Mouse (Mus musculus): ENCODE data around the gene Ap4s1. TPM values are rescaled to one million over a fixed set of nuclear protein-coding genes. Genes with fewer than 3 reads are reported as not detected.

Gene Ap4s1
- polyA plus RNA-seq, 1 experiment from 2014 or later: 37.8 TPM

DNA sequence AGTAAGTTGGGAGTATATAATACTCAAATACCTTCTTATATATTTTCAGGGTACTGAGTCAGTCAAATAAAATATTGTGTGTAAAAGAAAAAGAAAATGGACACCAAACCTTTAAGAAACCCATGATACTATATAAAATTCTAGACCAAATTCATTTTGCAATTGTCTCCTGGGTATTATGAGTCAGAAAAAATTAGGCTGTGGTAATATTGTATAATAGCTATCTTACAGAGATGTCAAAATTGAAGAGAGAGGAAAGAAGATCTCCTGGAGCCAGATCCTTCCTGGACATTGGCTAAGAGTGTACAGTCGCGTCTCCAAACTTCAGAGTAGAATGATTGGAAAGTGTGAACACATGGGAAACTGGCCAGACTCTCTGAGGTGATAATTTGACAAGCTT, 5.3 kb downstream of the Ap4s1 start:
- H3K4me3 ChIP-seq (ENCODE audit: low read depth, low read length): no peak overlapping the region
- no peak overlapping the region for H3K4me2 ChIP-seq (ENCODE audit: low read depth, severe bottlenecking)
- H3K4me1 ChIP-seq (ENCODE audit: control insufficient read depth, insufficient read depth, low read length): no peaks in the 10 kb centered on the region
- no peak for ATAC-seq (ENCODE audit: insufficient number of reproducible peaks, low FRiP score, low TSS enrichment, low read depth)
- H3K27me3 ChIP-seq (ENCODE audit: control insufficient read depth, insufficient read depth, low read length): no peaks in the 10 kb centered on the region
- DNase-seq (ENCODE audit: low spot score): no peak
- H3K27ac ChIP-seq (replicated peaks; ENCODE audit: low read depth, low read length): no peak overlapping the region
- no peaks in the 10 kb centered on the region for H3K36me3 ChIP-seq (ENCODE audit: control insufficient read depth, insufficient read depth, low read length)
- WGBS: 91% methylated on average over 2 of the region's 2 CpGs
- H3K9ac ChIP-seq (ENCODE audit: low read length): no peak overlapping the region
- H3K9me3 ChIP-seq (ENCODE audit: control insufficient read depth, low read length): no peaks in the 10 kb centered on the region

- ATAC-seq (ENCODE audit: insufficient number of reproducible peaks, low FRiP score, low TSS enrichment, low read depth): no peak
- no peak overlapping the region for H3K4me3 ChIP-seq (ENCODE audit: low read depth, low read length)
Measured at GRCm38 (mm10) chr12:51699623-51700393, 9.0 kb downstream of the Ap4s1 start.

DNA sequence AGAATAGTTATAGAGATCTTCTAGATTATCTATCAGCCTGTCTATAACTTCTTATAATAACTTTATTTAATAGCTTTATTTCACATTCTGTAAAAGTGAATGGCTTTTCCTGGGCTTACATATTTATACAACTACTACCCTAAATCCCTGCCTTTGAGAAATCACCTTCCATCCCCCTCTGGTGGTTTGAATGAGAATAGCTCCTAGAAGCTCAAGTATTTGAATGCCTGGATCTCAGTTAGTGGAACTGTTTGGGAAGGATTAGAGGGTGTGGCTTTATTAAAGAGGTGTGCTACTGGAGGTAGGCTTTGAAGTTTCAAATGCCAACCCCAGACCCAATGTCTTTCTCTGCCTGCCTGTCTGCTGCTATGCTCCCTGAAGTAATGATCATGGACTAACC, 10.9 kb downstream of the Ap4s1 start:
- no peak overlapping the region for H3K9ac ChIP-seq (ENCODE audit: low read length)
- no peak for DNase-seq (ENCODE audit: low spot score)
- H3K27me3 ChIP-seq (ENCODE audit: control insufficient read depth, insufficient read depth, low read length): no peaks in the 10 kb centered on the region
- H3K4me3 ChIP-seq (ENCODE audit: low read depth, low read length): no peak overlapping the region
- H3K9me3 ChIP-seq (ENCODE audit: control insufficient read depth, low read length): no peaks in the 10 kb centered on the region
- ATAC-seq (ENCODE audit: insufficient number of reproducible peaks, low FRiP score, low TSS enrichment, low read depth): no peak
- H3K27ac ChIP-seq (replicated peaks; ENCODE audit: low read depth, low read length): no peak overlapping the region
- no peak overlapping the region for H3K4me2 ChIP-seq (ENCODE audit: low read depth, severe bottlenecking)
- peaks cover 4% of the 10 kb centered on the region; the same call in 1 of the 2 replicates for H3K4me1 ChIP-seq (ENCODE audit: control insufficient read depth, insufficient read depth, low read length)
- H3K36me3 ChIP-seq (ENCODE audit: control insufficient read depth, insufficient read depth, low read length): no peaks in the 10 kb centered on the region

More at GRCm38 (mm10) chr12:51699623-51700393, 9.0 kb downstream of the Ap4s1 start:
- H3K4me1 ChIP-seq (ENCODE audit: control insufficient read depth, insufficient read depth, low read length): peaks cover 4% of the 10 kb centered on the region; the same call in 1 of the 2 replicates
- no peak overlapping the region for H3K9ac ChIP-seq (ENCODE audit: low read length)
- WGBS: 55% methylated on average over 8 of the region's 8 CpGs
- no peak overlapping the region for H3K27ac ChIP-seq (replicated peaks; ENCODE audit: low read depth, low read length)
- H3K4me2 ChIP-seq (ENCODE audit: low read depth, severe bottlenecking): no peak overlapping the region
- H3K36me3 ChIP-seq (ENCODE audit: control insufficient read depth, insufficient read depth, low read length): no peaks in the 10 kb centered on the region
- H3K9me3 ChIP-seq (ENCODE audit: control insufficient read depth, low read length): no peaks in the 10 kb centered on the region
- no peaks in the 10 kb centered on the region for H3K27me3 ChIP-seq (ENCODE audit: control insufficient read depth, insufficient read depth, low read length)
- DNase-seq (ENCODE audit: low spot score): no peak

DNA sequence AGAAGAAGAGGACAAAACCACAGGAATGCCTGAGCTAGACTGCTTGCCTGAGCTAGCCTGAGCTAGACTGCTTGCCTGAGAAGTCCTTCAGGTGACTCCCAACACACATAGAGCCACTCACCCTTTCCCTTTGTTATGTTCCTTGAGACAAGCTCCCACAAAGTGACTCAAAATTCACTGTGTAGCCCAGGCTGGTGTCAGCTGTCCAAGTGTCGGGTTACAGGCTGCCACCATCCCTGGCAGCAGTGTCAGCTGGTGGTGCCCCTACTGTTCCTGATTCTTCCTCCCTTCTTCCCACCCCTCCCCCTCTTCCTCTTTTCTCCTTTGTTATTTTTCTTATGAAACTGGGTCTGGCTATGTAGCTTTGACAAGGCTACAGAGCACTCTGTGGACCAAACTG, 13.0 kb downstream of the Ap4s1 start:
- H3K9ac ChIP-seq (ENCODE audit: low read length): no peak overlapping the region
- no peaks in the 10 kb centered on the region for H3K27me3 ChIP-seq (ENCODE audit: control insufficient read depth, insufficient read depth, low read length)
- H3K4me2 ChIP-seq (ENCODE audit: low read depth, severe bottlenecking): no peak overlapping the region
- H3K4me3 ChIP-seq (ENCODE audit: low read depth, low read length): no peak overlapping the region
- WGBS: 18% methylated on average over 1 of the region's 1 CpGs
- no peak for DNase-seq (ENCODE audit: low spot score)
- ATAC-seq (ENCODE audit: insufficient number of reproducible peaks, low FRiP score, low TSS enrichment, low read depth): no peak
- H3K9me3 ChIP-seq (ENCODE audit: control insufficient read depth, low read length): no peaks in the 10 kb centered on the region
- H3K4me1 ChIP-seq (ENCODE audit: control insufficient read depth, insufficient read depth, low read length): peaks cover 4% of the 10 kb centered on the region; the same call in 1 of the 2 replicates
- no peaks in the 10 kb centered on the region for H3K36me3 ChIP-seq (ENCODE audit: control insufficient read depth, insufficient read depth, low read length)
- H3K27ac ChIP-seq (replicated peaks; ENCODE audit: low read depth, low read length): no peak overlapping the region

- no peak for ATAC-seq (ENCODE audit: insufficient number of reproducible peaks, low FRiP score, low TSS enrichment, low read depth)
- no peaks in the 10 kb centered on the region for H3K36me3 ChIP-seq (ENCODE audit: control insufficient read depth, insufficient read depth, low read length)
- H3K27me3 ChIP-seq (ENCODE audit: control insufficient read depth, insufficient read depth, low read length): no peaks in the 10 kb centered on the region
- no peaks in the 10 kb centered on the region for H3K9me3 ChIP-seq (ENCODE audit: control insufficient read depth, low read length)
- no peak overlapping the region for H3K4me3 ChIP-seq (ENCODE audit: low read depth, low read length)
- no peak overlapping the region for H3K4me2 ChIP-seq (ENCODE audit: low read depth, severe bottlenecking)
- peaks cover 4% of the 10 kb centered on the region; the same call in 1 of the 2 replicates for H3K4me1 ChIP-seq (ENCODE audit: control insufficient read depth, insufficient read depth, low read length)
- DNase-seq (ENCODE audit: low spot score): no peak
- H3K27ac ChIP-seq (replicated peaks; ENCODE audit: low read depth, low read length): no peak overlapping the region
- WGBS: 77% methylated on average over 7 of the region's 7 CpGs
- H3K9ac ChIP-seq (ENCODE audit: low read length): no peak overlapping the region
Measured at GRCm38 (mm10) chr12:51704572-51704971, 13.7 kb downstream of the Ap4s1 start.

- Histone ChIP-seq H3K27me3 (ENCODE audit: control insufficient read depth, insufficient read depth, low read length) (no peaks in the 10 kb centered on the region), H3K4me1 (ENCODE audit: control insufficient read depth, insufficient read depth, low read length) (peaks cover 4% of the 10 kb centered on the region; the same call in 1 of the 2 replicates), H3K9me3 (ENCODE audit: control insufficient read depth, low read length) (no peaks in the 10 kb centered on the region), H3K36me3 (ENCODE audit: control insufficient read depth, insufficient read depth, low read length) (no peaks in the 10 kb centered on the region), H3K27ac (replicated peaks; ENCODE audit: low read depth, low read length) (no peak overlapping the region), H3K9ac (ENCODE audit: low read length) (no peak overlapping the region), H3K4me3 (ENCODE audit: low read depth, low read length) (no peak overlapping the region), H3K4me2 (ENCODE audit: low read depth, severe bottlenecking) (no peak overlapping the region)
- ATAC-seq (ENCODE audit: insufficient number of reproducible peaks, low FRiP score, low TSS enrichment, low read depth): no peak
- no peak for DNase-seq (ENCODE audit: low spot score)
- 81% methylated on average over 12 of the region's 12 CpGs for WGBS
Measured at GRCm38 (mm10) chr12:51705778-51706177, 14.9 kb downstream of the Ap4s1 start.

DNA sequence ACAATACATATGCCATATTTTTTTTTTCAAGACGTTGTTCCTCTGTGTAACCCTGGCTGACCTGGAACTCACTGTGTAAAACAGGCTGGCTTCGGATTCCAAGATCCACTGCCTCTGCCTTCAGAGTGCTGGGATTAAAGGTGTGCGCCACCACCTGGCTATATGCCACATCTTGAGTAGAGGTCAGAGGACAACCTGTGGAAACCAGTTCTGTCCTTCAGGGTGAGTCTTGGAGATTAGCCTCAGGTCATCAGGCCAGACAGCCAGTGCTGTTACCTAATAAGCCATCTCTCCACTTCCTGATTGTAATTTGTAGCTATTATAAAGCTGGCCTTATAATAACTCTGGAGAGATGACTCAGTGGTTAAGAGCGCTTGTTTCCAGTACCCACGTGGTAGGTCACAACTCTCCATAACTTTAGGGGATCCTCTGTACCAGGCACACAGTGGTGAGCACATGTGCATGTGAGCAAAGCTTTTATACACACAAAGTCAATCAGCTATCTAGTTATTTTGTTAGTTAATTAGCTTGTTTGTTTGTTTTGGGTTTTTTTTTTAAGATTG, 15.9 kb downstream of the Ap4s1 start:
- no peak overlapping the region for H3K4me3 ChIP-seq (ENCODE audit: low read depth, low read length)
- H3K9me3 ChIP-seq (ENCODE audit: control insufficient read depth, low read length): no peaks in the 10 kb centered on the region
- no peak overlapping the region for H3K4me2 ChIP-seq (ENCODE audit: low read depth, severe bottlenecking)
- H3K27ac ChIP-seq (replicated peaks; ENCODE audit: low read depth, low read length): no peak overlapping the region
- ATAC-seq (ENCODE audit: insufficient number of reproducible peaks, low FRiP score, low TSS enrichment, low read depth) (no peak), DNase-seq (ENCODE audit: low spot score) (no peak)
- peaks cover 4% of the 10 kb centered on the region; the same call in 1 of the 2 replicates for H3K4me1 ChIP-seq (ENCODE audit: control insufficient read depth, insufficient read depth, low read length)
- no peak overlapping the region for H3K9ac ChIP-seq (ENCODE audit: low read length)
- no peaks in the 10 kb centered on the region for H3K36me3 ChIP-seq (ENCODE audit: control insufficient read depth, insufficient read depth, low read length)
- WGBS: 86% methylated on average over 5 of the region's 5 CpGs
- no peaks in the 10 kb centered on the region for H3K27me3 ChIP-seq (ENCODE audit: control insufficient read depth, insufficient read depth, low read length)

GRCm38 (mm10) chr12:51708941-51709686, 18.3 kb downstream of the Ap4s1 start:
- DNase-seq (ENCODE audit: low spot score): no peak
- Histone ChIP-seq H3K9me3 (ENCODE audit: control insufficient read depth, low read length) (no peaks in the 10 kb centered on the region), H3K4me2 (ENCODE audit: low read depth, severe bottlenecking) (no peak overlapping the region), H3K9ac (ENCODE audit: low read length) (no peak overlapping the region), H3K4me3 (ENCODE audit: low read depth, low read length) (no peak overlapping the region), H3K4me1 (ENCODE audit: control insufficient read depth, insufficient read depth, low read length) (no peaks in the 10 kb centered on the region), H3K27me3 (ENCODE audit: control insufficient read depth, insufficient read depth, low read length) (no peaks in the 10 kb centered on the region), H3K27ac (replicated peaks; ENCODE audit: low read depth, low read length) (no peak overlapping the region), H3K36me3 (ENCODE audit: control insufficient read depth, insufficient read depth, low read length) (no peaks in the 10 kb centered on the region)
- ATAC-seq (ENCODE audit: insufficient number of reproducible peaks, low FRiP score, low TSS enrichment, low read depth): no peak
- WGBS: 78% methylated on average over 14 of the region's 14 CpGs

Measured in limb, embryonic 11.5 days (tissue).